Comparison of ENCODE assay signal across 8 mouse cellular contexts in the genomic region with DNA sequence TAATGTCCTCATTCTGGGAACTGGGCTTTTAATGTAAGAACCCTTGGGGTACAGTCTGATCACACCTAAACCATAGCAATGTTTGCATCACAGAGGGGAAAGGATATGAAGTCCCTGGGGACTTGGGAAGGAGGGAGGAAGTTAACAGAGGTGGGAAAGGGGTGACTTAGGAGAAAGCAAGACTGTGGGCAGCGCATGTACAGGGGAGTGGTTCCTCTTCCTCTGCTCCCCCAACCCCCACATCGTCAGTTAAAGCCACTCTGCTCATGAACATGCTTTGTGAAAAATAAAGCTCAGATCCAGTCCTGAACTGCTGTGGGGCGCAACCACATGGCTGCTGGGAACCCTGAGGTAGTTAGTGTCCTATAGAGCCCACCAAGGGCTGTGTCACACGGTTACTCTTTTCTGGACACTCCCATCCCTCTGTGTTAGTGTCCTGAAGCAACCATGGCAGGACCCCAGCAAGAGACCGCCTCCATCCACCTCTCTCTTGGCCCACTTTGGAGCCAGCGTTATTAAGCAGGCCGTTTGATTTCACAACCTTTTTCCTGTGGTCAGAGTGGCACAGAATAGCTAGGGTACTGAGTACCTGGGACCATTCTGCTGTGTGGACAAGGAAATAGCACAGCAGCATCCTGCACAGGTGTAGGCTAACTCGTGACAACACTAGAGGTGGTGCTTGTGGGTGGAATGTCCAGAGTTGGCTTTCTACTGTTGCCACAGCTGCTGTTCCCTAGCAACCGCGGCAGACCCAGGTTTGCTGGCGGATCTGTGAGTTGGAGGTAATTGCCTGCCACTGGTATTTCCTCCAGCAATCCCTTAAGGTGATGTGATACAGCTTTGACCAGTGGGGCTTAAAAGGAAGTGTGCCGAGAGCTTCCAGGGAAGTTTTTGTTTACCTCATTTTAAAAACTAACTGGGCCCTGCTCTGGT. TPM values are rescaled to one million over a fixed set of nuclear protein-coding genes. Genes with fewer than 3 reads are reported as not detected.
DNase-seq lines count a peak whose midpoint lies in the region; ATAC-seq lines count a peak whose summit lies in the region.

No protein-coding gene starts in this region.

- no peaks in the 10 kb centered on the region; the same call in 1 of the 2 replicates for H3K27me3 ChIP-seq in midbrain, embryonic 13.5 days
- no peaks in the 10 kb centered on the region for H3K27me3 ChIP-seq in midbrain, embryonic 11.5 days (ENCODE audit: control insufficient read depth, insufficient read depth, low read length)
- no peaks in the 10 kb centered on the region for H3K27me3 ChIP-seq in intestine, embryonic 14.5 days (replicated peaks; ENCODE audit: control insufficient read depth, insufficient read depth, low read length)
- no peaks in the 10 kb centered on the region for H3K27me3 ChIP-seq in liver, embryonic 16.5 days (ENCODE audit: control insufficient read depth, insufficient read depth, low read depth, low read length)
- no peaks in the 10 kb centered on the region for H3K27me3 ChIP-seq in stomach, embryonic 14.5 days (ENCODE audit: control insufficient read depth, insufficient read depth, low read length)

- peak overlapping the region; percentile 56; the same call in 1 of the 2 replicates for H3K27ac ChIP-seq in midbrain, embryonic 13.5 days
- H3K27ac ChIP-seq in midbrain, embryonic 11.5 days (ENCODE audit: low read depth, low read length) = no peak overlapping the region
- no peak overlapping the region for H3K27ac ChIP-seq in intestine, embryonic 14.5 days (ENCODE audit: low read depth)
- H3K27ac ChIP-seq in liver, embryonic 16.5 days (ENCODE audit: low read length) = peak overlapping the region; percentile 38
- H3K27ac ChIP-seq in stomach, embryonic 14.5 days (ENCODE audit: low read length) = no peak overlapping the region

- no peak overlapping the region for H3K9ac ChIP-seq in midbrain, embryonic 13.5 days (replicated peaks)
- no peak overlapping the region for H3K9ac ChIP-seq in midbrain, embryonic 11.5 days (ENCODE audit: low read length)
- H3K9ac ChIP-seq in intestine, embryonic 14.5 days (ENCODE audit: low read length) = no peak overlapping the region
- peak overlapping the region; percentile 5; the same call in 1 of the 2 replicates for H3K9ac ChIP-seq in liver, embryonic 16.5 days (ENCODE audit: low read depth, low read length)
- H3K9ac ChIP-seq in stomach, embryonic 14.5 days (replicated peaks; ENCODE audit: low read depth, low read length) = no peak overlapping the region

- H3K4me2 ChIP-seq in midbrain, embryonic 13.5 days (replicated peaks) = no peak overlapping the region
- no peak overlapping the region for H3K4me2 ChIP-seq in midbrain, embryonic 11.5 days
- no peak overlapping the region for H3K4me2 ChIP-seq in intestine, embryonic 14.5 days (ENCODE audit: low read length)
- H3K4me2 ChIP-seq in liver, embryonic 16.5 days (ENCODE audit: low read depth, low read length) = no peak overlapping the region
- no peak overlapping the region for H3K4me2 ChIP-seq in stomach, embryonic 14.5 days (replicated peaks; ENCODE audit: low read depth, low read length)

- ATAC-seq in midbrain, embryonic 13.5 days = peak; percentile 65
- no peak for ATAC-seq in midbrain, embryonic 11.5 days (ENCODE audit: low FRiP score)
- ATAC-seq in intestine, embryonic 14.5 days (replicated peaks; ENCODE audit: low FRiP score, low TSS enrichment, low read depth) = peak; percentile 52
- no peak for ATAC-seq in liver, embryonic 16.5 days (ENCODE audit: low read depth)
- peak; percentile 57; the same call in 1 of the 2 replicates for ATAC-seq in stomach, embryonic 14.5 days (ENCODE audit: insufficient number of reproducible peaks, insufficient read depth, low FRiP score, low read depth)

- intact Hi-C loops in heart, postnatal 36 days (cut with DNase I) = no loop called here

- no peaks in the 10 kb centered on the region for H3K36me3 ChIP-seq in midbrain, embryonic 13.5 days
- no peaks in the 10 kb centered on the region for H3K36me3 ChIP-seq in midbrain, embryonic 11.5 days (ENCODE audit: control insufficient read depth, insufficient read depth, low read length)
- no peaks in the 10 kb centered on the region for H3K36me3 ChIP-seq in intestine, embryonic 14.5 days (ENCODE audit: control insufficient read depth, insufficient read depth, low read length)
- no peaks in the 10 kb centered on the region for H3K36me3 ChIP-seq in liver, embryonic 16.5 days (ENCODE audit: control insufficient read depth, insufficient read depth)
- H3K36me3 ChIP-seq in stomach, embryonic 14.5 days (ENCODE audit: control insufficient read depth, insufficient read depth, low read length) = no peaks in the 10 kb centered on the region

- no peak overlapping the region for H3K4me3 ChIP-seq in midbrain, embryonic 13.5 days (replicated peaks)
- no peak overlapping the region for H3K4me3 ChIP-seq in midbrain, embryonic 11.5 days (ENCODE audit: low read depth, low read length)
- H3K4me3 ChIP-seq in intestine, embryonic 14.5 days (ENCODE audit: low read depth, low read length) = no peak overlapping the region
- no peak overlapping the region for H3K4me3 ChIP-seq in liver, embryonic 16.5 days (ENCODE audit: low read depth, low read length)
- no peak overlapping the region for H3K4me3 ChIP-seq in stomach, embryonic 14.5 days (ENCODE audit: low read depth, low read length)

- H3K4me1 ChIP-seq in midbrain, embryonic 13.5 days (replicated peaks) = peaks cover 26% of the 10 kb centered on the region
- no peaks in the 10 kb centered on the region for H3K4me1 ChIP-seq in midbrain, embryonic 11.5 days (ENCODE audit: control insufficient read depth, insufficient read depth, low read length)
- H3K4me1 ChIP-seq in intestine, embryonic 14.5 days (replicated peaks; ENCODE audit: control insufficient read depth, insufficient read depth, low read length) = no peaks in the 10 kb centered on the region
- peaks cover 46% of the 10 kb centered on the region for H3K4me1 ChIP-seq in liver, embryonic 16.5 days (ENCODE audit: control insufficient read depth, low read depth, low read length)
- H3K4me1 ChIP-seq in stomach, embryonic 14.5 days (ENCODE audit: control insufficient read depth, insufficient read depth, low read length) = 0 out of 2 replicates have a peak, but pooled peaks cover 3% of the 10 kb centered on the region

- no peak for DNase-seq in midbrain, embryonic 11.5 days (ENCODE audit: low spot score, missing footprints)
- DNase-seq in intestine, embryonic 14.5 days (ENCODE audit: low spot score) = no peak
- DNase-seq in cerebellum, postnatal 4 days (ENCODE audit: low spot score in 2 of 2) = no peak
- DNase-seq in ovary, postnatal 36 days (ENCODE audit: low spot score) = no peak
- DNase-seq in heart, postnatal 36 days = no peak

- 73% methylated on average over 12 of the region's 12 CpGs for WGBS in midbrain, embryonic 13.5 days
- 78% methylated on average over 12 of the region's 12 CpGs for WGBS in midbrain, embryonic 11.5 days
- WGBS in intestine, embryonic 14.5 days = 48% methylated on average over 12 of the region's 12 CpGs
- WGBS in liver, embryonic 16.5 days (ENCODE audit: insufficient replicate concordance) = 30% methylated on average over 12 of the region's 12 CpGs
- WGBS in stomach, embryonic 14.5 days = 50% methylated on average over 12 of the region's 12 CpGs

- H3K9me3 ChIP-seq in midbrain, embryonic 13.5 days = no peaks in the 10 kb centered on the region
- H3K9me3 ChIP-seq in midbrain, embryonic 11.5 days (ENCODE audit: control insufficient read depth, low read length) = no peaks in the 10 kb centered on the region
- H3K9me3 ChIP-seq in intestine, embryonic 14.5 days (ENCODE audit: control insufficient read depth, low read length) = no peaks in the 10 kb centered on the region
- H3K9me3 ChIP-seq in liver, embryonic 16.5 days (replicated peaks; ENCODE audit: control insufficient read depth, low read length) = no peaks in the 10 kb centered on the region
- H3K9me3 ChIP-seq in stomach, embryonic 14.5 days (ENCODE audit: control insufficient read depth, low read depth, low read length) = no peaks in the 10 kb centered on the region

RNA-seq across cellular contexts. Expression of a gene that starts 50.3 kb away (rescaled TPM):
- polyA plus RNA-seq in midbrain, embryonic 13.5 days (2015; fragmentation: Nextera tagmentation; extraction: Ambion mirVana) = 14.2 and 15.9 TPM in 2 replicates
- polyA plus RNA-seq in midbrain, embryonic 11.5 days (2014; fragmentation: Nextera tagmentation; extraction: Ambion mirVana) = 11.7 and 17.2 TPM in 2 replicates
- 4.3 and 4.7 TPM in 2 replicates for polyA plus RNA-seq in intestine, embryonic 14.5 days (2014; fragmentation: Nextera tagmentation; extraction: Ambion mirVana)
- polyA plus RNA-seq in liver, embryonic 16.5 days (2015; fragmentation: Nextera tagmentation; extraction: Ambion mirVana) = 20.8 and 21.0 TPM in 2 replicates
- 4.9 and 6.5 TPM in 2 replicates for polyA plus RNA-seq in stomach, embryonic 14.5 days (2014; fragmentation: Nextera tagmentation; extraction: Ambion mirVana)
- 100 to 1,000 TPM in 1 of 2 experiments, 10 to 100 TPM in 1; 86.7 to 102 TPM for total RNA-seq in heart, postnatal 36 days (2021)

Comparison
In these comparisons a context has a peak if more than half of its experiments do, and no peak if none do; other contexts are left out.
1. ATAC-seq: peak in midbrain, embryonic 13.5 days (single experiment), intestine, embryonic 14.5 days (single experiment) and stomach, embryonic 14.5 days (single experiment); none in midbrain, embryonic 11.5 days (single experiment) and liver, embryonic 16.5 days (single experiment).
2. H3K27ac ChIP-seq: peak in midbrain, embryonic 13.5 days (single experiment) and liver, embryonic 16.5 days (single experiment); none in midbrain, embryonic 11.5 days (single experiment), intestine, embryonic 14.5 days (single experiment) and stomach, embryonic 14.5 days (single experiment).